Mouse (Mus musculus) liver, embryonic 11.5 days (tissue): ENCODE results near the gene Acad10. TPM values are rescaled to one million over a fixed set of nuclear protein-coding genes. Genes with fewer than 3 reads are reported as not detected.

Source experiments
- ATAC-seq: fragments of 200-750 bp; cut with Nextera tagmentation; replicated peaks from 2 replicates; pipeline ENCODE4 v1.8.0; 2017; ENCODE audit warnings: moderate number of reproducible peaks, mild to moderate bottlenecking, moderate TSS enrichment, moderate library complexity; ENCODE audit not compliant: low FRiP score
- DNase-seq: peaks from one replicate; pipeline ENCODE4 v3.0.0-alpha.2; 2017; ENCODE audit warnings: low spot score
- H3K27ac ChIP-seq: fragments of 300-500 bp; sonication (generic); 2 replicates; pipeline ENCODE4 v1.5.1; 2014; ENCODE audit warnings: mild to moderate bottlenecking, low read depth, low read length, control low read depth
- H3K27me3 ChIP-seq: fragments of 300-500 bp; sonication (generic); replicated peaks from 2 replicates; pipeline ENCODE4 v1.6.1; 2014; ENCODE audit warnings: low read length, mixed read lengths; ENCODE audit not compliant: control insufficient read depth, insufficient read depth
- H3K36me3 ChIP-seq: fragments of 300-500 bp; sonication (generic); 2 replicates; pipeline ENCODE4 v1.6.1; 2014; ENCODE audit warnings: mild to moderate bottlenecking, low read length, moderate library complexity, mixed read lengths; ENCODE audit not compliant: control insufficient read depth, insufficient read depth
- H3K4me1 ChIP-seq: fragments of 300-500 bp; sonication (generic); replicated peaks from 2 replicates; pipeline ENCODE4 v1.6.1; 2014; ENCODE audit warnings: low read length, mixed read lengths; ENCODE audit not compliant: control insufficient read depth, insufficient read depth
- H3K4me2 ChIP-seq: fragments of 300-500 bp; sonication (generic); 2 replicates; pipeline ENCODE4 v1.6.1; 2014; ENCODE audit warnings: mild to moderate bottlenecking, control low read depth, moderate library complexity
- H3K4me3 ChIP-seq: fragments of 300-500 bp; sonication (generic); 2 replicates; pipeline ENCODE4 v1.5.1; 2014; ENCODE audit warnings: low read depth, low read length, control low read depth
- H3K9ac ChIP-seq: fragments of 300-500 bp; sonication (generic); 2 replicates; pipeline ENCODE4 v1.6.1; 2014; ENCODE audit warnings: low read depth, low read length, control low read depth
- H3K9me3 ChIP-seq: fragments of 300-500 bp; sonication (generic); 2 replicates; pipeline ENCODE4 v1.6.1; 2016; ENCODE audit warnings: low read length, inconsistent platforms, mixed read lengths; ENCODE audit not compliant: control insufficient read depth
- WGBS: fragments of 180-500 bp; shearing (Covaris S2); extraction: QIAGEN DNeasy Blood & Tissue Kit; methylation state at CpG from one replicate; pipeline ENCODE4 v1.1.7; 2014; 5-methylcytosine and 5-hydroxymethylcytosine counted together
- polyA plus RNA-seq: library from polyadenylated mRNA; unstranded; fragments of >200 nt; fragmentation: Nextera tagmentation; extraction: Ambion mirVana; gene quantifications from 2 replicates; pipeline ENCODE4 v1.2.1, GENCODE M21; 2014

Acad10 gene
- polyA plus RNA-seq, 1 experiment from 2014 or later = 2.7 TPM

GRCm38 (mm10) chr5:121575867-121576266 lies 84.4 kb downstream of the Acad10 start:
- WGBS = 93% methylated on average over 11 of the region's 11 CpGs
- no peaks in the 10 kb centered on the region for H3K9me3 ChIP-seq
- H3K27me3 ChIP-seq = no peaks in the 10 kb centered on the region
- no peak overlapping the region for H3K27ac ChIP-seq
- H3K4me3 ChIP-seq = no peak overlapping the region
- DNase-seq = no peak
- peaks cover 15% of the 10 kb centered on the region for H3K36me3 ChIP-seq
- H3K9ac ChIP-seq = no peak overlapping the region
- no peak overlapping the region for H3K4me2 ChIP-seq
- no peaks in the 10 kb centered on the region for H3K4me1 ChIP-seq
- ATAC-seq = no peak

- 89% methylated on average over 13 of the region's 13 CpGs for WGBS
- ATAC-seq = no peak
- H3K36me3 ChIP-seq = peaks cover 7% of the 10 kb centered on the region
These were observed 86.2 kb downstream of the Acad10 start for GRCm38 (mm10) chr5:121574145-121574544.

More at GRCm38 (mm10) chr5:121574145-121574544, 86.2 kb downstream of the Acad10 start:
- Histone ChIP-seq H3K9ac (no peak overlapping the region), H3K4me2 (no peak overlapping the region), H3K4me1 (no peaks in the 10 kb centered on the region), H3K4me3 (no peak overlapping the region), H3K9me3 (no peaks in the 10 kb centered on the region), H3K27me3 (no peaks in the 10 kb centered on the region), H3K27ac (no peak overlapping the region)
- no peak for DNase-seq

Other genes with a start within 250 kb of the Acad10 start
- 1.1 and 2.6 TPM in 2 replicates for gene Tmem116, start 208.6 kb downstream of the Acad10 start, polyA plus RNA-seq
- 168 and 175 TPM in 2 replicates for gene Erp29, start 208.0 kb downstream of the Acad10 start, polyA plus RNA-seq
- not detected in 2 replicates for gene Adam1b, start 157.1 kb downstream of the Acad10 start, polyA plus RNA-seq
- 1.2 TPM in 2 replicates for gene Adam1a, start 115.0 kb downstream of the Acad10 start, polyA plus RNA-seq
- gene Gm42878, start 115.0 kb downstream of the Acad10 start, polyA plus RNA-seq = not detected in 2 replicates
- 59.8 and 65.3 TPM in 2 replicates for gene Mapkapk5, start 114.6 kb downstream of the Acad10 start, polyA plus RNA-seq
- 88.7 and 97.3 TPM in 2 replicates for gene Aldh2, start 66.7 kb downstream of the Acad10 start, polyA plus RNA-seq
- 3.0 and 5.0 TPM in 2 replicates for gene Acad12, start 41.6 kb downstream of the Acad10 start, polyA plus RNA-seq
- 42.8 and 46.0 TPM in 2 replicates for gene Brap, start within 50 bp of the Acad10 start, polyA plus RNA-seq
- 49.8 and 63.9 TPM in 2 replicates for gene Atxn2, start 50.8 kb upstream of the Acad10 start, polyA plus RNA-seq
- 14.7 and 15.7 TPM in 2 replicates for gene Sh2b3, start 177.1 kb upstream of the Acad10 start, polyA plus RNA-seq
- gene Pheta1, start 188.5 kb upstream of the Acad10 start, polyA plus RNA-seq = 12.1 and 13.7 TPM in 2 replicates